Mouse (Mus musculus) heart, adult 18-20 months (tissue): ENCODE measurements around the gene Alyref. TPM values are rescaled to one million over a fixed set of nuclear protein-coding genes. Genes with fewer than 3 reads are reported as not detected.

Source experiments
- DNase-seq, 2 experiments: peaks; one replicate each; pipeline ENCODE4 v3.0.0; 2021 to 2022; ENCODE audit warnings: mixed read lengths in 1 of 2
- total RNA-seq, 2 experiments: library from RNA; stranded (reverse); gene quantifications; 2 replicates each; pipeline ENCODE4 v1.2.3; 2021

Alyref gene
- total RNA-seq, 2 experiments from 2014 or later, result 44.1 to 46.9 TPM

- no peak for DNase-seq
Measured at GRCm38 (mm10) chr11:120626785-120627467, 28.8 kb upstream of the Alyref start.

GRCm38 (mm10) chr11:120625152-120625775 lies 27.1 kb upstream of the Alyref start, which contains the start of gene Sirt7:
Gene Sirt7, minus strand, starts transcription at chr11:120625240.
- no peak for DNase-seq

GRCm38 (mm10) chr11:120624680-120625111 lies 26.5 kb upstream of the Alyref start:
- DNase-seq, result peak; percentile 89 to 93

GRCm38 (mm10) chr11:120623961-120624679 lies 26.0 kb upstream of the Alyref start:
- peak; percentile 57 to 75 for DNase-seq

GRCm38 (mm10) chr11:120622805-120623204 lies 24.6 kb upstream of the Alyref start:
- no peak for DNase-seq

- DNase-seq, result no peak
Measured at GRCm38 (mm10) chr11:120620195-120620594, 22.0 kb upstream of the Alyref start.

GRCm38 (mm10) chr11:120618619-120619535 lies 20.7 kb upstream of the Alyref start:
- DNase-seq, result no peak

- peak; percentile 90 to 93 for DNase-seq
Measured at GRCm38 (mm10) chr11:120617519-120618112, 19.5 kb upstream of the Alyref start, which contains the start of gene Pcyt2. Gene Pcyt2, minus strand, starts transcription at chr11:120617936.

GRCm38 (mm10) chr11:120616617-120617294 lies 18.6 kb upstream of the Alyref start:
- DNase-seq, result no peak

- no peak for DNase-seq
Measured at GRCm38 (mm10) chr11:120615606-120616203, 17.5 kb upstream of the Alyref start.

GRCm38 (mm10) chr11:120615167-120615566 lies 17.0 kb upstream of the Alyref start:
- no peak for DNase-seq

- DNase-seq, result no peak
Measured at GRCm38 (mm10) chr11:120613976-120614375, 15.8 kb upstream of the Alyref start.

- no peak for DNase-seq
Measured at GRCm38 (mm10) chr11:120613481-120613972, 15.4 kb upstream of the Alyref start.

GRCm38 (mm10) chr11:120612763-120613162 lies 14.6 kb upstream of the Alyref start:
- DNase-seq, result peak; percentile 67 to 80

GRCm38 (mm10) chr11:120610477-120611046 lies 12.4 kb upstream of the Alyref start:
- no peak for DNase-seq

- no peak for DNase-seq
Measured at GRCm38 (mm10) chr11:120609250-120609649, 11.1 kb upstream of the Alyref start.

- DNase-seq, result peak in 1 of 2 experiments; percentile 3
Measured at GRCm38 (mm10) chr11:120608241-120609034, 10.3 kb upstream of the Alyref start, which contains the start of gene Npb. Gene Npb, plus strand, starts transcription at chr11:120608477.

GRCm38 (mm10) chr11:120606764-120607163 lies 8.6 kb upstream of the Alyref start:
- peak in 1 of 2 experiments; percentile 4 for DNase-seq

- DNase-seq, result no peak
Measured at GRCm38 (mm10) chr11:120605667-120606066, 7.5 kb upstream of the Alyref start.
